Mouse (Mus musculus) inflammation-experienced regulatory T-cells, adult 6 months (primary cell): ENCODE measurements around the gene 4933405L10Rik. TPM values are rescaled to one million over a fixed set of nuclear protein-coding genes. Genes with fewer than 3 reads are reported as not detected.

Source experiments
- ATAC-seq: one replicate; pipeline ENCODE4 v1.8.0; 2017
- polyA plus RNA-seq, 3 experiments: library from polyadenylated mRNA; unstranded; fragments of 100-300 nt; shearing (Covaris generic); gene quantifications; one replicate each; pipeline ENCODE4 v1.2.1; 2017

4933405L10Rik gene
- polyA plus RNA-seq, 3 experiments from 2014 or later: not detected

DNA sequence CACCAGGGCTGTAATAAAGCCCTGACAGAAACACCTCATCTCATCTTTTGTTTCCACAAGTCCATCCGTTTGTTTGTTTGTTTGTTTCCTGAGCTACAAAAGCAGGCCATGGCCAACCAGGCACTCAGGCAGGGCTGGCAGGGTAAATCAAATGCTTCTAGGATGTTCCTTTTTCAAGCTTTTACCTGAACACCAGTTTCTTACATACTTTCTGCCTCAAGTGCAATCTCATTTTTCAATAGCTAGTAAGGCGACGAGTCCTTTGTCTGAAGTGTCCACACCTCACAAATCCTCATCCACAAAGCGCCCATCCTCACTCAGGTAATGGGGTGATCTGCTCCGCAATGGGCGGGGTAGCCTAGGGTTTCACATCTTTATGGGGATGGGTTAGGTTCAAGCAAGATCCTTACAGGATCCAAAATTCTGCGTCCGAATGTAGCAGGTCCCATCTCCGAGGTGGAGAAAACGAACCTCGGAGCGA is 50.4 kb downstream of the 4933405L10Rik start:
- ATAC-seq: no peak

DNA sequence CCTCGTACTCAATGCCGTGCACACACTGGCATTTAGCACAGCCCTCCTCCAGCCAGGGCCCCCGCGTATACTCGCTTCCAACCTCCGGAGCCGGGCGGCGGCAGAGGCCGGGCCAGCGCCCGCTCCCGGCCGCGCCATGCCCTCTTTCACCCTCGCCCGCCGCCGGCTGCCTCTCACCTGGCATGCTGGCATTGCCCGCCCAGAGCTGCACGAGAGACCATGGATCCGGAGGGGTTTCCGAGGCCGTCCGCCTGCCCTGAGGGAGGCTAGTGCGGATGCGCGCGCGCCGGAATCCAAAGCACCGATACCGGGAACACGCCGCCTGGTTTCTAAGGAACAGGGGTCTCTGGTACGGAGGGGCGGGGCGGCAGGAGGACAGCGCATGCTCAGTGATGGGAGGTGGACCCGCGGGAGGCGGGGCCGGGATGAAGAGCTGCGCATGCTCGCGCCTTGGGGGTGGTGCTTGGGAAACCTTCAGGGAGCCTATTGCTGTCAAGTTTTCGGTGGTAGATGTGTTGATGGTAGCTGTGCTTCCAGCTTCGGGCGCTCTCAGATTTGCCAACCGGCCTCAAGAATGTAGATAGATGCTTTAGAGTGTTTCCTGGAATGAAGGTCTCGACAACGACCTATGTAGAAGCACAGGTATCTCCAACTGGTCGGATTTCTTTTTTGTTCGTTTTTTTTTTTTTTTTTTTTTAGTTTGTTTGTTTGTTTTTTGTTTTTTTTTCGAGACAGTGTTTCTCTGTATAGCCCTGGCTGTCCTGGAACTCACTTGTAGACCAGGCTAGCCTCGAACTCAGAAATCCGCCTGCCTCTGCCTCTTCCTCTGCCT is 51.0 kb downstream of the 4933405L10Rik start, which contains the start of gene Gfod2:
TSS of gene Gfod2 (minus strand) at position 388 of the 832 bp plus-strand sequence.
- peak; percentile 92 for ATAC-seq

Other genes starting within 250 kb of the 4933405L10Rik start
- gene Tppp3, start 236.1 kb upstream of the 4933405L10Rik start, polyA plus RNA-seq: 1 to 10 TPM in 1 of 3 experiments, under 1 TPM in 1, not detected in 1; 0.48 to 2.2 TPM
- 1 to 10 TPM; 1.1 to 2.2 (median 1.8) TPM for gene Zdhhc1, start 210.8 kb upstream of the 4933405L10Rik start, polyA plus RNA-seq
- not detected for gene Hsd11b2, start 188.9 kb upstream of the 4933405L10Rik start, polyA plus RNA-seq
- 10 to 100 TPM; 31.8 to 38.3 (median 38.3) TPM for gene Atp6v0d1, start 141.6 kb upstream of the 4933405L10Rik start, polyA plus RNA-seq
- gene Ripor1, start 102.4 kb upstream of the 4933405L10Rik start, polyA plus RNA-seq: 1 to 10 TPM; 6.1 to 9.3 (median 8.7) TPM
- 10 to 100 TPM; 52.4 to 66.1 (median 56.0) TPM for gene Ctcf, start 71.1 kb upstream of the 4933405L10Rik start, polyA plus RNA-seq
- gene Agrp, start 70.3 kb upstream of the 4933405L10Rik start, polyA plus RNA-seq: 1 to 10 TPM in 2 of 3 experiments, under 1 TPM in 1; 0.74 to 2.5 (median 1.5) TPM
- gene Carmil2, start 21.4 kb upstream of the 4933405L10Rik start, polyA plus RNA-seq: 1 to 10 TPM; 4.6 to 6.8 (median 6.6) TPM
- gene Acd, start 6.6 kb upstream of the 4933405L10Rik start, polyA plus RNA-seq: 10 to 100 TPM; 53.2 to 71.2 (median 54.5) TPM
- 10 to 100 TPM in 1 of 3 experiments, 1 to 10 TPM in 2; 7.2 to 11.0 (median 9.0) TPM for gene Pard6a, start 6.5 kb upstream of the 4933405L10Rik start, polyA plus RNA-seq
- 1 to 10 TPM; 1.3 to 2.9 (median 1.9) TPM for gene Enkd1, start 555 bp downstream of the 4933405L10Rik start, polyA plus RNA-seq
- 1 to 10 TPM; 1.7 to 5.9 (median 3.9) TPM for gene Gfod2, start 51.0 kb downstream of the 4933405L10Rik start, polyA plus RNA-seq
- 1 to 10 TPM; 5.3 to 8.7 (median 5.9) TPM for gene Ranbp10, start 119.7 kb downstream of the 4933405L10Rik start, polyA plus RNA-seq
- not detected for gene Tsnaxip1, start 120.1 kb downstream of the 4933405L10Rik start, polyA plus RNA-seq
- 10 to 100 TPM; 13.8 to 22.1 (median 18.4) TPM for gene Cenpt, start 145.6 kb downstream of the 4933405L10Rik start, polyA plus RNA-seq
- 1 to 10 TPM; 5.5 to 6.7 (median 6.0) TPM for gene Thap11, start 147.5 kb downstream of the 4933405L10Rik start, polyA plus RNA-seq
- gene Nutf2, start 152.9 kb downstream of the 4933405L10Rik start, polyA plus RNA-seq: 10 to 100 TPM; 10.8 to 70.1 (median 13.0) TPM
- 10 to 100 TPM; 28.1 to 41.1 (median 33.9) TPM for gene Edc4, start 173.2 kb downstream of the 4933405L10Rik start, polyA plus RNA-seq
- 1 to 10 TPM in 2 of 3 experiments, not detected in 1; 1.2 to 1.8 TPM for gene Nrn1l, start 185.9 kb downstream of the 4933405L10Rik start, polyA plus RNA-seq
- gene Pskh1, start 192.8 kb downstream of the 4933405L10Rik start, polyA plus RNA-seq: 10 to 100 TPM; 10.0 to 14.4 (median 11.1) TPM
- gene Ctrl, start 226.2 kb downstream of the 4933405L10Rik start, polyA plus RNA-seq: 1 to 10 TPM; 3.0 to 4.1 (median 3.4) TPM
- gene Psmb10, start 230.8 kb downstream of the 4933405L10Rik start, polyA plus RNA-seq: 100 to 1,000 TPM; 368 to 388 (median 373) TPM
- under 1 TPM; 0.44 to 0.67 (median 0.45) TPM for gene Lcat, start 235.7 kb downstream of the 4933405L10Rik start, polyA plus RNA-seq